Mouse (Mus musculus) lung, embryonic 14.5 days (tissue): Measurements from ENCODE around the gene Nradd. TPM values are rescaled to one million over a fixed set of nuclear protein-coding genes. Genes with fewer than 3 reads are reported as not detected.

ENCODE experiments used
- ATAC-seq: fragments of 200-750 bp; cut with Nextera tagmentation; 2 replicates; pipeline ENCODE4 v1.8.0; 2017; ENCODE audit warnings: mild to moderate bottlenecking, moderate TSS enrichment, moderate library complexity; ENCODE audit not compliant: insufficient read depth
- DNase-seq: peaks from one replicate; pipeline ENCODE4 v3.0.0-alpha.2; 2015
- H3K27ac ChIP-seq: fragments of 300-500 bp; sonication (generic); 2 replicates; pipeline ENCODE4 v1.5.1; 2014; ENCODE audit warnings: low read depth, mild to moderate bottlenecking, moderate library complexity
- H3K27me3 ChIP-seq: fragments of 300-500 bp; sonication (generic); 2 replicates; pipeline ENCODE4 v1.6.1; 2014; ENCODE audit warnings: low read length, control low read depth; ENCODE audit not compliant: insufficient read depth
- H3K36me3 ChIP-seq: fragments of 300-500 bp; sonication (generic); 2 replicates; pipeline ENCODE4 v1.6.1; 2014; ENCODE audit warnings: control low read depth; ENCODE audit not compliant: insufficient read depth
- H3K4me1 ChIP-seq: fragments of 300-500 bp; sonication (generic); 2 replicates; pipeline ENCODE4 v1.6.1; 2014; ENCODE audit warnings: antibody characterized with exemption, control low read depth; ENCODE audit not compliant: insufficient read depth
- H3K4me2 ChIP-seq: fragments of 300-500 bp; sonication (generic); 2 replicates; pipeline ENCODE4 v1.6.1; 2014; ENCODE audit warnings: mild to moderate bottlenecking
- H3K4me3 ChIP-seq: fragments of 300-500 bp; sonication (generic); 2 replicates; pipeline ENCODE4 v1.5.1; 2014; ENCODE audit warnings: low read depth, low read length
- H3K9ac ChIP-seq: fragments of 300-500 bp; sonication (generic); 2 replicates; pipeline ENCODE4 v1.6.1; 2014
- H3K9me3 ChIP-seq: fragments of 300-500 bp; sonication (generic); 2 replicates; pipeline ENCODE4 v1.6.1; 2016; ENCODE audit warnings: low read depth, low read length, control low read depth
- CTCF ChIP-seq: IDR thresholded peaks from 2 replicates; pipeline ENCODE4 v1.5.1; 2016; ENCODE audit warnings: antibody characterized with exemption, low read depth
- WGBS: fragments of 180-500 bp; shearing (Covaris S2); extraction: QIAGEN DNeasy Blood & Tissue Kit; methylation state at CpG from one replicate; pipeline ENCODE4 v1.1.7; 2014; 5-methylcytosine and 5-hydroxymethylcytosine counted together
- polyA plus RNA-seq: library from polyadenylated mRNA; unstranded; fragments of >200 nt; fragmentation: Nextera tagmentation; extraction: Ambion mirVana; gene quantifications from 2 replicates; pipeline ENCODE4 v1.2.1, GENCODE M21; 2014

Nradd gene
- polyA plus RNA-seq = 26.7 and 29.9 TPM in 2 replicates

DNA sequence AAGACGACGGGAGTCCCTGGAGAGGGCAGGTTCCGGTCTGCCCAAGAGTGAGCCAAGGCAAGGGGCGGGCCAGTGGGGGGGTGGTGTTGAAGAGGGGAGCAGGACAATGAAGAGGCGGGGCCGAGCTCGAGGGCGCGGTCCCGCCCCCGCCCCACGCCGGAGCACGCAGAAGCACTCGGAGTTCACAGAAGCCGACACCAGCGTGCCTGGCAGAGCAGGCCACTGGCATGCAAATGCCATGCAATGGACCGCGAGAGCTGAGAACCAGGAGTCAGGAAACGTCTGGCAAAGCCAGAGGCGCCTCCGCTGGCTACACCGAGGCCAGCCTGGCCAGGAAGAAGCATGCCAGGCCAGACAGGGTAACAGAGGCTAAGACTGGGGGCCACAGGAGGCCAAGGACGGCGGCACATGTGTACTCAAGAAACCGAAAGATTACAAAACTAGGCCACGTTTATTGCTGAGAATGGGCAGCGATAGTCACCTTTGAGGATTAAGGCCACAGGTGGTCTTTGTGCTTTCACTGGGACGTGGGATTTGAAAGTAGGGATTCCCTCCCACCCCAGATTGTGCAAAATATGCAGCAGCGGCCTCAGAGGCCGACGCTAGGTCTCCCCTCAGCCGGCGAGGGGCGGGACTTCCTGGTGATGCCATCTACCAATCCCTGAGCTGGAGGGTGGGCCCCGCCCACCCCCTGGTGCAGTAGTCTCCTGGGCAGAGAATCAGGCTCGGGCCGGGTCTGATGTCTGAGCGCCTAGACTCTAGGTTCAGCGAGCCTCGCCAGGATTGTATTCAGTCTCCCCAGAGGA, at the start of gene Nradd:
Gene Nradd (minus strand): TSS at position 92 of the 806 bp plus-strand sequence.
- H3K27me3 ChIP-seq = no peaks in the 10 kb centered on the region
- ATAC-seq (peak; percentile 96), DNase-seq (peak; percentile 97)
- H3K27ac ChIP-seq = peak within 1 kb of the TSS; percentile 94
- H3K36me3 ChIP-seq = peaks cover 32% of the 10 kb centered on the region
- under 1% methylated on average over 41 of the region's 41 CpGs for WGBS
- H3K4me1 ChIP-seq = peaks cover 3% of the 10 kb centered on the region
- TF ChIP-seq CTCF = no peak
- peak within 1 kb of the TSS; percentile 58 for H3K4me3 ChIP-seq
- no peaks in the 10 kb centered on the region for H3K9me3 ChIP-seq
- peak within 1 kb of the TSS; percentile 99 for H3K4me2 ChIP-seq
- H3K9ac ChIP-seq = peak within 1 kb of the TSS; percentile 69

DNA sequence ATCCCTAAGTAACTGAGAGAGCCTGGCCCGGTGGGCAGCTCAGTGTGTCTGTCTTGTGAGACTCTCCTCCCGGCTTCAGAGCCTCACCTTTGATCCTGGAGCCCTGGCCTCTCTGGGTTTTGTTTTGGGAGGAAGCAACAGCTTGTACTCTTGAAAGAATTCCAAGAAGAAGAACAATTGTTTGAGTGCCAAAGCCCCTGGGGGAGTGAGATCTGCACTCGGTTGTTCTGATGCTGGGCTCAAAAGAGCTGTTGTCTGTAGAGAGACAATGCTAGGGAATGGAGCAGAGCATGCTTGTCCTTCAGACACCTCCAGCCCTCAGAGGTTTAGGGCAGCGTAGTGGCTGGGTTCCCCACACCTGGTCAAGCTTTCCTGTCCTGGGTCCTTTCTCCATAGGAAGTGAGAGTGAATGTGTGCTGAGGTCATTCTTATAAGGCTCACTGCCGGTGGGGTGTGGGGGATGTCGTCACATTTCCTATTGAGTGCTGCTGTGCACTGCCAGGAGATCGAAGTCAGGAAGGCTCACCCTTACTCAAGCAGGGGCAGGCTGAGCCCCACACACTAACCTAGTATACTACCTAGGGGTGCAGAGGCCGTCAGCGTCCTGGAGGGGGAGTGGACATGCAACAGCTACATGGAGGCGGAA, 49.0 kb upstream of the Nradd start:
- Histone ChIP-seq H3K36me3 (0 out of 2 replicates have a peak, but pooled peaks cover 3% of the 10 kb centered on the region), H3K4me2 (no peak overlapping the region), H3K4me3 (no peak overlapping the region), H3K4me1 (peaks cover 5% of the 10 kb centered on the region; the same call in 1 of the 2 replicates), H3K27ac (peak overlapping the region; percentile 44; the same call in 1 of the 2 replicates), H3K27me3 (no peaks in the 10 kb centered on the region), H3K9ac (no peak overlapping the region), H3K9me3 (no peaks in the 10 kb centered on the region)
- TF ChIP-seq CTCF = 0 out of 2 replicates have a peak, but pooled peaks have one; percentile 8
- peak; percentile 35 for DNase-seq
- no peak; the same call in 1 of the 2 replicates for ATAC-seq
- 60% methylated on average over 10 of the region's 10 CpGs for WGBS

DNA sequence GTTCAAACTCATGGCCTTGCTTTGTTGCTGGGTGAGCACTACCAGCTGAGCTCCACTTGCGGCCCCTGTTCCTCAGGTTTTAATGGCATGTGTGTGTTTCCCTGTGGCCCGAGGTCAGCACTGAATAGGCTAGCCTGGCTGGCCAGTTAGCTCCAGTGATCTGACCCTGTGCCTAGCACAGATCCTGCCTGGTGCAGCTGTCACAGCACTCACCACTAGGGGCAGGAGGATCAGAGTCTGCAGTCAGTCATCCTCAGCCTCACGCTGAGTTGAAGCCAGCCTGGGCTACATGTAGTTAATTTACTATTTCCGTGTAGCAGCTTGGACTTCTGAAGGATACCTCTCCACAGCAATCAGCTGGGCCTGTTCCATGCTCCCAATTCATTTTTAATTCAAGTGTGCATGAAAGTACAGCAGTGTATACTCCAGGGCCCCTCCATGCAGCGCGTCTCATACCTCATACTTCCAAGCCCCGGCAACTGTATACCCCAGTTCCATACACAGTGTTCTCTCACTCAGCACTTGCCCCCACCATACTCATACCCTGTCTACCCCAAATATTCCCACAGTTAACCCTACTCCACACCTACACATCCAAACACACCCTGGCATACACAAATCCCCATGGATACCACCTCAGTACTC, 48.3 kb upstream of the Nradd start:
- no peak overlapping the region for H3K4me3 ChIP-seq
- TF ChIP-seq CTCF = peak; percentile 79
- H3K4me1 ChIP-seq = peaks cover 5% of the 10 kb centered on the region; the same call in 1 of the 2 replicates
- H3K9ac ChIP-seq = no peak overlapping the region
- DNase-seq (peak; percentile 55), ATAC-seq (peak; percentile 48; the same call in 1 of the 2 replicates)
- H3K27me3 ChIP-seq = no peaks in the 10 kb centered on the region
- H3K27ac ChIP-seq = no peak overlapping the region
- no peaks in the 10 kb centered on the region for H3K9me3 ChIP-seq
- no peak overlapping the region for H3K4me2 ChIP-seq
- H3K36me3 ChIP-seq = 0 out of 2 replicates have a peak, but pooled peaks cover 3% of the 10 kb centered on the region
- WGBS = 63% methylated on average over 7 of the region's 7 CpGs

DNA sequence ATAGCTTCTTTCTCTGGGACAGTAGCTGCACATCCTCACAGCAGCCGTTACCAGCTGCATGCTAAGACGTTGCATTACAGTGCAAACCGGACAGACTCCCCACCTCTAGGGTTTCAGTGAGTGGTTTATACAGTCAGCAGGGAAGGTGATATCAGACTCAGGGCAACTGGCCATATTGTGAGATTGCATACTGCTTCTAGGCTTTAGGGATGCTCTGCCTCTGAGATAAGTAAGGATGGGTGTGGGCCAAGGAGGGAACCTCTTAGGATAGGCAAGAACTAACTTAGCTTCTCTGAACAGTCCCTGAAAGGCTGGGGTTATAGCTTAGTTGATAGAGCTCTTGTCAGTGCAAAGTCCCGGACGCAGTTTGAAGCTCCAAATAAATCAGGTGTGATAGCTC, 45.5 kb upstream of the Nradd start:
- H3K4me2 ChIP-seq = no peak overlapping the region
- ATAC-seq (no peak), DNase-seq (no peak)
- H3K4me3 ChIP-seq = no peak overlapping the region
- H3K9me3 ChIP-seq = no peaks in the 10 kb centered on the region
- no peak overlapping the region for H3K9ac ChIP-seq
- TF ChIP-seq CTCF = no peak
- 72% methylated on average over 5 of the region's 5 CpGs for WGBS
- no peak overlapping the region for H3K27ac ChIP-seq
- no peaks in the 10 kb centered on the region for H3K27me3 ChIP-seq
- H3K4me1 ChIP-seq = peaks cover 8% of the 10 kb centered on the region; the same call in 1 of the 2 replicates
- 0 out of 2 replicates have a peak, but pooled peaks cover 3% of the 10 kb centered on the region for H3K36me3 ChIP-seq

DNA sequence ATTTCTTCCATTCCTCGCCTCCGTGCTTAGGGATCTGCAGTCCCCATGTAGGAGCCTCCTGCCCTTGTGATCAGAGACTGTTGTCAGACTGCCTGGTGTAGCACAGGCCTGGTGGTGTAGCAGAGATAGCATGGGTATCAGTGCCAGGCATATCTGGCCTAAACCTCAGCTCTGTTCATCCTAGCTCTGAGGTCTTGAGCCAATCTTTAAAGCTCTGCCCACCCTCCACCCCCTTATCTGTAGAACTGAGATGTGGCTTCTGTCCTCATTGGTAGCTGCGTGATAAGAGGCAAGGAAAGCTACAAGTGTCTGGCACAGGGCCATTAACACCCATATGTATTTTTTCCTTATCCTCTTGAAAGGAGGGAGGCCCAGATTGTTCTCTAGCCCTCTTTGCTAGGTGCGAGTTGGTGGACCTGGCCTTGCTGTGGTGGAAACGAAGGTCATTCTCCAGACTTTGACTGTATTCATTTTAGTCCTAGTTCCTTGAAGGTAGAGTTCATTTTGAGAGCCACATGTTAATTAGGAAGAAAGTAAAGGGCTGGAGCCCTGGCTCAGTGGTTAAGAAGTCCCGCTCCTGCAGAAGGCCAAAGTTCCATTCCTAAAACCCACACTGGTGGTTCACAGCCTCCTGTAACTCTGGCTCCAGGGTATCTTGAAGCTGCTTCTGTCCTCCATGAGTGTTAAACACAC, 44.5 kb upstream of the Nradd start:
- no peak for ATAC-seq
- WGBS = 69% methylated on average over 6 of the region's 6 CpGs
- peaks cover 8% of the 10 kb centered on the region; the same call in 1 of the 2 replicates for H3K4me1 ChIP-seq

DNA sequence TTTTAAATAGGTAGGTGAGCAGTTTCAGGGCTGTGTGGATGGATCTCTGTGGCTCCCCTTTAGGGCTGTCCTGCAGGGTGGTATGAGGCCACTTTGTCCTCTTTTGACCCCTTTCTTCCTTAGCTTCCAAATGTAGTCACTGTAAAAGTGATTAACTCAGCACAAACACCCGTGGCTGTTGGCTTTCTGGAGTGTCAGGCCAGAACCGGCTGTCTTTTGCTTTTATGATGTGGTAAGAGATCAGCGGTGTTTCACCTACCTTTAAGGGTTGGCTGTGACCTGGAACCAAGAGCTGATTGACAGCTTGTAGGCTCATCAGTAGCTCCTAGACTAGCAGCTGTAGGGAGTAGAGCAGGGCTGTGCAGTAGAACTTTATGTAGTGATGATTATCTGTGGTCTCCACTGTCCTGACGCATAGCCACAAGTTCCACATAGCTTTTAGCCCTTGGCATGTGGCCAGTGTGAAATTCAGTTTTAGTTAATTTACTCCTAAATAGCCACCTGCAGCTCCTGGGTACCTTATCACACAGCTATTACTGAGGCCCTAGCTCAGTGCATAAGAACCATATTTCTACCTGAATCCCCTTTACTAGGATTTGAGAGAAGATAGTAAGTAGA, 43.1 kb upstream of the Nradd start:
- H3K9me3 ChIP-seq = no peaks in the 10 kb centered on the region
- no peak overlapping the region for H3K4me3 ChIP-seq
- 0 out of 2 replicates have a peak, but pooled peaks cover 3% of the 10 kb centered on the region for H3K4me1 ChIP-seq
- no peak for DNase-seq
- no peak overlapping the region for H3K4me2 ChIP-seq
- no peak for TF ChIP-seq CTCF
- 62% methylated on average over 4 of the region's 4 CpGs for WGBS
- H3K27ac ChIP-seq = no peak overlapping the region
- no peak for ATAC-seq
- H3K27me3 ChIP-seq = no peaks in the 10 kb centered on the region
- H3K36me3 ChIP-seq = no peaks in the 10 kb centered on the region
- H3K9ac ChIP-seq = no peak overlapping the region

More for the DNA sequence above, 44.5 kb upstream of the Nradd start:
- Histone ChIP-seq H3K27ac (no peak overlapping the region), H3K4me2 (no peak overlapping the region), H3K9me3 (no peaks in the 10 kb centered on the region), H3K9ac (no peak overlapping the region), H3K4me3 (no peak overlapping the region), H3K27me3 (no peaks in the 10 kb centered on the region), H3K36me3 (no peaks in the 10 kb centered on the region)
- TF ChIP-seq CTCF = no peak
- no peak for DNase-seq
